In the genomic region with DNA sequence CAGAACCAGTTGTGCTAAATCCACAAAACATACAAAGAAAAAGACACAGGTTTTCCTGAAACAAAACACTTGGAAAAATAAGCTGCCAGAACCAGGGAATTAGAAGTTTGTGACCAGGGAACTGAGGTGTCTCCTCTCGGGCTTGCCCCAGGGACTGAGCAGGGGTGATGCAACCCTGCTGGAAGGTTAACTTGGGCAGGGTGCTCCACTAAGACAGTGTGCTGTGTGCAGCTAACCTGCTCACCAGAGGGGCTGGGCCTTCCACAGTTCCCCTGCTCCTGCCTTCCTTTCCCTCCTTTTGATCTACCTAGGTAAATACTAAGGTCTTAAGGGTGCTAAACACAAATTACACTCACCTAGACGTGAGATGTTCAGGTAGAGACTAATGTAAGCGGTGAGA, we compare ENCODE assay signal across 15 mouse cellular contexts. TPM values are rescaled to one million over a fixed set of nuclear protein-coding genes. Genes with fewer than 3 reads are reported as not detected.
DNase-seq lines count a peak whose midpoint lies in the region; ATAC-seq and TF ChIP-seq lines count a peak whose summit lies in the region.
"Had no signal": no experiment of that assay in that cellular context is flagged by ENCODE, and none has a peak within 500 bp of the region (broad histone marks: within the 10 kb centered on the region; RNA-seq: fewer than 3 reads in every experiment).

No protein-coding gene starts in this region.

- H3K4me3 ChIP-seq in limb, embryonic 12.5 days (replicated peaks) = no peak overlapping the region
- no peak overlapping the region for H3K4me3 ChIP-seq in limb, embryonic 10.5 days
- H3K4me3 ChIP-seq in forebrain, embryonic 12.5 days (replicated peaks) = no peak overlapping the region
- H3K4me3 ChIP-seq in hindbrain, postnatal 0 days (ENCODE audit: low read length) = no peak overlapping the region
- no peak overlapping the region for H3K4me3 ChIP-seq in stomach, embryonic 14.5 days (ENCODE audit: low read depth, low read length)
- H3K4me3 ChIP-seq in lung, postnatal 0 days (ENCODE audit: low read depth, low read length) = no peak overlapping the region
- H3K4me3 ChIP-seq: heart, embryonic 12.5 days had no signal

- no peak for ATAC-seq in limb, embryonic 12.5 days (ENCODE audit: insufficient number of reproducible peaks, insufficient read depth, low FRiP score, low TSS enrichment, low read depth)
- ATAC-seq in forebrain, embryonic 12.5 days (ENCODE audit: low FRiP score) = no peak
- ATAC-seq in hindbrain, postnatal 0 days = no peak
- ATAC-seq in stomach, embryonic 14.5 days (ENCODE audit: insufficient number of reproducible peaks, insufficient read depth, low FRiP score, low read depth) = no peak
- no peak for ATAC-seq in lung, postnatal 0 days
- ATAC-seq: activated CD4-positive, CD25-positive, alpha-beta regulatory T cell, adult 4 months had no signal

- no peak for TF ChIP-seq EP300 in lung, postnatal 0 days (IDR thresholded peaks at IDR 0.05)

- H3K9ac ChIP-seq in limb, embryonic 12.5 days (replicated peaks) = 0 out of 2 replicates have a peak overlapping the region, but pooled peaks have one; percentile 27
- peak overlapping the region; percentile 33; the same call in 1 of the 2 replicates for H3K9ac ChIP-seq in forebrain, embryonic 12.5 days
- H3K9ac ChIP-seq in hindbrain, postnatal 0 days (replicated peaks; ENCODE audit: low read length) = no peak overlapping the region
- H3K9ac ChIP-seq in stomach, embryonic 14.5 days (replicated peaks; ENCODE audit: low read depth, low read length) = no peak overlapping the region
- no peak overlapping the region for H3K9ac ChIP-seq in lung, postnatal 0 days (replicated peaks; ENCODE audit: low read depth)
- H3K9ac ChIP-seq: heart, embryonic 12.5 days; liver, embryonic 14.5 days had no signal

- 0 out of 2 replicates have a peak overlapping the region, but pooled peaks have one; percentile 35 for H3K27ac ChIP-seq in limb, embryonic 12.5 days
- no peak overlapping the region for H3K27ac ChIP-seq in limb, embryonic 10.5 days
- H3K27ac ChIP-seq in forebrain, embryonic 12.5 days = peak overlapping the region; percentile 54; the same call in 1 of the 2 replicates
- peak overlapping the region; percentile 26; the same call in 1 of the 2 replicates for H3K27ac ChIP-seq in hindbrain, postnatal 0 days
- H3K27ac ChIP-seq in stomach, embryonic 14.5 days (ENCODE audit: low read length) = 0 out of 2 replicates have a peak overlapping the region, but pooled peaks have one; percentile 18
- H3K27ac ChIP-seq in lung, postnatal 0 days (ENCODE audit: low read length) = no peak overlapping the region
- H3K27ac ChIP-seq: liver, embryonic 14.5 days had no signal

- no peak for TF ChIP-seq CTCF in hindbrain, postnatal 0 days (IDR thresholded peaks at IDR 0.05; ENCODE audit: low read depth)
- TF ChIP-seq CTCF in lung, postnatal 0 days (IDR thresholded peaks at IDR 0.05) = no peak

- H3K4me2 ChIP-seq in limb, embryonic 12.5 days = no peak overlapping the region
- H3K4me2 ChIP-seq in forebrain, embryonic 12.5 days = peak overlapping the region; percentile 17; the same call in 1 of the 2 replicates
- no peak overlapping the region for H3K4me2 ChIP-seq in hindbrain, postnatal 0 days (ENCODE audit: low read depth, low read length)
- no peak overlapping the region for H3K4me2 ChIP-seq in stomach, embryonic 14.5 days (replicated peaks; ENCODE audit: low read depth, low read length)
- no peak overlapping the region for H3K4me2 ChIP-seq in lung, postnatal 0 days (replicated peaks; ENCODE audit: low read depth, low read length)
- H3K4me2 ChIP-seq: heart, embryonic 12.5 days had no signal

- no peak for DNase-seq in limb, embryonic 10.5 days (ENCODE audit: low spot score)
- no peak for DNase-seq in hindbrain, postnatal 0 days (ENCODE audit: low spot score)
- no peak for DNase-seq in lung, postnatal 0 days (ENCODE audit: low spot score)
- no peak for DNase-seq in T-cell, adult 2 months (ENCODE audit: low spot score)
- DNase-seq: cerebellum, adult 9-11 months; kidney, adult 18-20 months; spleen, adult 18-20 months; thymus, postnatal 14 days had no signal

- H3K9me3 ChIP-seq in limb, embryonic 12.5 days = no peaks in the 10 kb centered on the region
- H3K9me3 ChIP-seq in limb, embryonic 10.5 days (replicated peaks) = no peaks in the 10 kb centered on the region
- H3K9me3 ChIP-seq in forebrain, embryonic 12.5 days = no peaks in the 10 kb centered on the region
- H3K9me3 ChIP-seq in hindbrain, postnatal 0 days (ENCODE audit: low read length) = no peaks in the 10 kb centered on the region
- H3K9me3 ChIP-seq in stomach, embryonic 14.5 days (ENCODE audit: control insufficient read depth, low read depth, low read length) = no peaks in the 10 kb centered on the region
- H3K9me3 ChIP-seq in lung, postnatal 0 days (ENCODE audit: low read length) = no peaks in the 10 kb centered on the region
- H3K9me3 ChIP-seq: heart, embryonic 12.5 days had no signal

- H3K36me3 ChIP-seq in limb, embryonic 12.5 days = peaks cover 43% of the 10 kb centered on the region
- peaks cover 56% of the 10 kb centered on the region for H3K36me3 ChIP-seq in limb, embryonic 10.5 days
- H3K36me3 ChIP-seq in forebrain, embryonic 12.5 days (replicated peaks) = peaks cover 31% of the 10 kb centered on the region
- no peaks in the 10 kb centered on the region for H3K36me3 ChIP-seq in hindbrain, postnatal 0 days (ENCODE audit: insufficient read depth, low read length)
- H3K36me3 ChIP-seq in stomach, embryonic 14.5 days (ENCODE audit: control insufficient read depth, insufficient read depth, low read length) = peaks cover 4% of the 10 kb centered on the region
- no peaks in the 10 kb centered on the region for H3K36me3 ChIP-seq in lung, postnatal 0 days (ENCODE audit: insufficient read depth, low read length)

- H3K27me3 ChIP-seq in limb, embryonic 12.5 days = no peaks in the 10 kb centered on the region
- no peaks in the 10 kb centered on the region for H3K27me3 ChIP-seq in limb, embryonic 10.5 days (ENCODE audit: low read depth, poor library complexity, severe bottlenecking)
- H3K27me3 ChIP-seq in forebrain, embryonic 12.5 days = no peaks in the 10 kb centered on the region
- no peaks in the 10 kb centered on the region for H3K27me3 ChIP-seq in hindbrain, postnatal 0 days (ENCODE audit: insufficient read depth, low read length)
- H3K27me3 ChIP-seq in stomach, embryonic 14.5 days (ENCODE audit: control insufficient read depth, insufficient read depth, low read length) = no peaks in the 10 kb centered on the region
- H3K27me3 ChIP-seq in lung, postnatal 0 days (replicated peaks; ENCODE audit: insufficient read depth, low read length) = no peaks in the 10 kb centered on the region
- H3K27me3 ChIP-seq: heart, embryonic 12.5 days had no signal

- 48% methylated on average over 3 of the region's 3 CpGs for WGBS in limb, embryonic 12.5 days
- WGBS in limb, embryonic 10.5 days = 55% methylated on average over 3 of the region's 3 CpGs
- 62% methylated on average over 3 of the region's 3 CpGs for whole genome bisulfite sequencing in forebrain, embryonic 12.5 days
- WGBS in hindbrain, postnatal 0 days = 71% methylated on average over 3 of the region's 3 CpGs
- whole genome bisulfite sequencing in stomach, embryonic 14.5 days = 49% methylated on average over 3 of the region's 3 CpGs
- WGBS in lung, postnatal 0 days = 52% methylated on average over 3 of the region's 3 CpGs

- peaks cover 79% of the 10 kb centered on the region for H3K4me1 ChIP-seq in limb, embryonic 12.5 days (replicated peaks)
- peaks cover 58% of the 10 kb centered on the region for H3K4me1 ChIP-seq in limb, embryonic 10.5 days
- peaks cover 91% of the 10 kb centered on the region for H3K4me1 ChIP-seq in forebrain, embryonic 12.5 days
- H3K4me1 ChIP-seq in hindbrain, postnatal 0 days (ENCODE audit: insufficient read depth, low read length) = no peaks in the 10 kb centered on the region
- H3K4me1 ChIP-seq in stomach, embryonic 14.5 days (ENCODE audit: control insufficient read depth, insufficient read depth, low read length) = peaks cover 43% of the 10 kb centered on the region
- H3K4me1 ChIP-seq in lung, postnatal 0 days (ENCODE audit: insufficient read depth, low read depth, low read length) = no peaks in the 10 kb centered on the region

RNA-seq across cellular contexts. Expression of a gene that starts 14.8 kb away (rescaled TPM):
- 103 and 109 TPM in 2 replicates for polyA plus RNA-seq in limb, embryonic 12.5 days (2016; fragmentation: Nextera tagmentation; extraction: Ambion mirVana)
- 41.4 and 75.0 TPM in 2 replicates for polyA plus RNA-seq in limb, embryonic 10.5 days (2016; fragmentation: Nextera tagmentation; extraction: Ambion mirVana)
- polyA plus RNA-seq in forebrain, embryonic 12.5 days (2016; fragmentation: Nextera tagmentation; extraction: Ambion mirVana) = 129 and 130 TPM in 2 replicates
- 32.2 and 32.3 TPM in 2 replicates for total RNA-seq in hindbrain, postnatal 0 days (2014; rRNA removed)
- polyA plus RNA-seq in hindbrain, postnatal 0 days (2015; fragmentation: Nextera tagmentation; extraction: Ambion mirVana) = 69.8 and 73.5 TPM in 2 replicates
- 40.0 and 40.8 TPM in 2 replicates for polyA plus RNA-seq in stomach, embryonic 14.5 days (2014; fragmentation: Nextera tagmentation; extraction: Ambion mirVana)
- polyA plus RNA-seq in lung, postnatal 0 days (2015; fragmentation: Nextera tagmentation; extraction: Ambion mirVana) = 2.4 and 2.6 TPM in 2 replicates

RNA-seq across cellular contexts. Expression of a gene that starts 17.8 kb away (rescaled TPM):
- not detected in 2 replicates for polyA plus RNA-seq in limb, embryonic 12.5 days (2016; fragmentation: Nextera tagmentation; extraction: Ambion mirVana)
- polyA plus RNA-seq in limb, embryonic 10.5 days (2016; fragmentation: Nextera tagmentation; extraction: Ambion mirVana) = not detected in 2 replicates
- not detected in 2 replicates for polyA plus RNA-seq in forebrain, embryonic 12.5 days (2016; fragmentation: Nextera tagmentation; extraction: Ambion mirVana)
- total RNA-seq in hindbrain, postnatal 0 days (2014; rRNA removed) = not detected in 2 replicates
- not detected in 2 replicates for polyA plus RNA-seq in hindbrain, postnatal 0 days (2015; fragmentation: Nextera tagmentation; extraction: Ambion mirVana)
- not detected in 2 replicates for polyA plus RNA-seq in stomach, embryonic 14.5 days (2014; fragmentation: Nextera tagmentation; extraction: Ambion mirVana)
- polyA plus RNA-seq in lung, postnatal 0 days (2015; fragmentation: Nextera tagmentation; extraction: Ambion mirVana) = not detected in 2 replicates
- polyA plus RNA-seq: activated CD4-positive, CD25-positive, alpha-beta regulatory T cell, adult 4 months; embryonic facial prominence, embryonic 11.5 days; heart, embryonic 12.5 days; liver, embryonic 14.5 days had no signal

Comparison
In these comparisons a context has a peak if more than half of its experiments do, and no peak if none do; other contexts are left out.
1. H3K27ac ChIP-seq: peak in limb, embryonic 12.5 days (single experiment), forebrain, embryonic 12.5 days (single experiment), hindbrain, postnatal 0 days (single experiment) and stomach, embryonic 14.5 days (single experiment); none in limb, embryonic 10.5 days (single experiment) and lung, postnatal 0 days (single experiment).
2. H3K9ac ChIP-seq: peak in limb, embryonic 12.5 days (single experiment) and forebrain, embryonic 12.5 days (single experiment); none in hindbrain, postnatal 0 days (single experiment), stomach, embryonic 14.5 days (single experiment) and lung, postnatal 0 days (single experiment).
3. RNA of a gene that starts 14.8 kb away (polyA plus RNA-seq): 129 to 130 TPM in forebrain, embryonic 12.5 days, 103 to 109 TPM in limb, embryonic 12.5 days, 41.4 to 75.0 TPM in limb, embryonic 10.5 days, 69.8 to 73.5 TPM in hindbrain, postnatal 0 days and 40.0 to 40.8 TPM in stomach, embryonic 14.5 days; 2.4 to 2.6 TPM in lung, postnatal 0 days; every median in the first group is over 10 times any median in the second.